ENCODE assay signal across 8 mouse cellular contexts in genomic region chr6:125313546-125314230, GRCm38 (mm10). TPM values are rescaled to one million over a fixed set of nuclear protein-coding genes. Genes with fewer than 3 reads are reported as not detected.
DNase-seq lines count a peak whose midpoint lies in the region; ATAC-seq lines count a peak whose summit lies in the region.

TSS of gene Ltbr (minus strand) at chr6:125313885.

- WGBS in embryonic facial prominence, embryonic 12.5 days, result 3% methylated on average over 44 of the region's 46 CpGs
- under 1% methylated on average over 45 of the region's 46 CpGs for WGBS in liver, embryonic 15.5 days (ENCODE audit: insufficient replicate concordance)
- 3% methylated on average over 42 of the region's 46 CpGs for WGBS in stomach, embryonic 15.5 days

- H3K4me2 ChIP-seq in embryonic facial prominence, embryonic 12.5 days (replicated peaks), result peak within 1 kb of the TSS; percentile 67
- peak within 1 kb of the TSS; percentile 58 for H3K4me2 ChIP-seq in liver, embryonic 15.5 days
- peak within 1 kb of the TSS; percentile 81 for H3K4me2 ChIP-seq in stomach, embryonic 15.5 days

- peaks cover 34% of the 10 kb centered on the region for H3K4me1 ChIP-seq in embryonic facial prominence, embryonic 12.5 days
- H3K4me1 ChIP-seq in liver, embryonic 15.5 days (replicated peaks), result peaks cover 34% of the 10 kb centered on the region
- H3K4me1 ChIP-seq in stomach, embryonic 15.5 days, result peaks cover 19% of the 10 kb centered on the region

- peak within 1 kb of the TSS; percentile 65; the same call in 1 of the 2 replicates for H3K27ac ChIP-seq in embryonic facial prominence, embryonic 12.5 days
- peak within 1 kb of the TSS; percentile 75 for H3K27ac ChIP-seq in liver, embryonic 15.5 days (replicated peaks)
- peak within 1 kb of the TSS; percentile 73 for H3K27ac ChIP-seq in stomach, embryonic 15.5 days

- H3K9ac ChIP-seq in embryonic facial prominence, embryonic 12.5 days, result peak within 1 kb of the TSS; percentile 75
- H3K9ac ChIP-seq in liver, embryonic 15.5 days, result peak within 1 kb of the TSS; percentile 60
- peak within 1 kb of the TSS; percentile 89 for H3K9ac ChIP-seq in stomach, embryonic 15.5 days

- H3K27me3 ChIP-seq in embryonic facial prominence, embryonic 12.5 days, result no peaks in the 10 kb centered on the region
- peaks cover 11% of the 10 kb centered on the region for H3K27me3 ChIP-seq in liver, embryonic 15.5 days
- no peaks in the 10 kb centered on the region for H3K27me3 ChIP-seq in stomach, embryonic 15.5 days (replicated peaks)

- peak within 1 kb of the TSS; percentile 44 for H3K4me3 ChIP-seq in embryonic facial prominence, embryonic 12.5 days
- H3K4me3 ChIP-seq in liver, embryonic 15.5 days (replicated peaks), result peak within 1 kb of the TSS; percentile 62
- peak within 1 kb of the TSS; percentile 66 for H3K4me3 ChIP-seq in stomach, embryonic 15.5 days (replicated peaks)

- DNase-seq in thymus, adult 18-20 months, result peak; percentile 28 to 33
- no peak for DNase-seq in thymus, postnatal 10 days (ENCODE audit: low spot score in 2 of 2)
- peak; percentile 91 to 93 for DNase-seq in heart, adult 9 months (ENCODE audit: low spot score in 2 of 2)
- peak; percentile 89 for DNase-seq in kidney, adult 9 months
- DNase-seq in neural tube, embryonic 10.5 days (ENCODE audit: extremely low spot score, low spot score), result peak; percentile 78

- H3K9me3 ChIP-seq in embryonic facial prominence, embryonic 12.5 days, result no peaks in the 10 kb centered on the region
- H3K9me3 ChIP-seq in liver, embryonic 15.5 days (replicated peaks), result no peaks in the 10 kb centered on the region
- no peaks in the 10 kb centered on the region for H3K9me3 ChIP-seq in stomach, embryonic 15.5 days

- no peaks in the 10 kb centered on the region for H3K36me3 ChIP-seq in embryonic facial prominence, embryonic 12.5 days
- 0 out of 2 replicates have a peak, but pooled peaks cover 15% of the 10 kb centered on the region for H3K36me3 ChIP-seq in liver, embryonic 15.5 days (replicated peaks)
- H3K36me3 ChIP-seq in stomach, embryonic 15.5 days, result 0 out of 2 replicates have a peak, but pooled peaks cover 13% of the 10 kb centered on the region

- peak; percentile 42 for ATAC-seq in embryonic facial prominence, embryonic 12.5 days (ENCODE audit: insufficient number of reproducible peaks, insufficient read depth, low FRiP score, low TSS enrichment)
- peak; percentile 78 for ATAC-seq in liver, embryonic 15.5 days (ENCODE audit: insufficient read depth)
- ATAC-seq in stomach, embryonic 15.5 days (ENCODE audit: insufficient read depth, low FRiP score, low read depth), result peak; percentile 92

RNA-seq across cellular contexts. Expression of gene Ltbr, which starts in this region (rescaled TPM):
- polyA plus RNA-seq in embryonic facial prominence, embryonic 12.5 days (2016; fragmentation: Nextera tagmentation; extraction: Ambion mirVana), result 27.2 and 28.2 TPM in 2 replicates
- polyA plus RNA-seq in liver, embryonic 15.5 days (2015; fragmentation: Nextera tagmentation; extraction: Ambion mirVana), result 20.6 and 25.1 TPM in 2 replicates
- 62.7 and 64.5 TPM in 2 replicates for polyA plus RNA-seq in stomach, embryonic 15.5 days (2015; fragmentation: Nextera tagmentation; extraction: Ambion mirVana)

Comparison
In these comparisons a context has a peak if more than half of its experiments do, and no peak if none do; other contexts are left out.
1. DNase-seq: peak in thymus, adult 18-20 months (2 of 2), heart, adult 9 months (2 of 2), kidney, adult 9 months (single experiment) and neural tube, embryonic 10.5 days (single experiment); none in thymus, postnatal 10 days (0 of 2).
2. ATAC-seq: peak in every context shown above with its lines; median percentile 92 in stomach, embryonic 15.5 days; 78 in liver, embryonic 15.5 days; 42 in embryonic facial prominence, embryonic 12.5 days.
3. Peak in every context shown above with its lines, with median percentiles within 50 percentile points of each other: H3K27ac ChIP-seq, H3K4me2 ChIP-seq, H3K4me3 ChIP-seq and H3K9ac ChIP-seq.